In genomic region chr5:30889088-30889754, GRCm38 (mm10) we compare ENCODE assay signal across 8 mouse cellular contexts. TPM values are rescaled to one million over a fixed set of nuclear protein-coding genes. Genes with fewer than 3 reads are reported as not detected.
DNase-seq lines count a peak whose midpoint lies in the region; ATAC-seq and TF ChIP-seq lines count a peak whose summit lies in the region.

No protein-coding gene starts in this region.

- no peak for DNase-seq in kidney, postnatal 14 days
- DNase-seq in R1 (ENCODE audit: low read depth, low spot score) = peak; percentile 92
- peak; percentile 55 for DNase-seq in limb, embryonic 14.5 days (ENCODE audit: low spot score)
- peak; percentile 38 for DNase-seq in skeletal muscle tissue, adult 2 months (ENCODE audit: low read depth, low spot score)
- DNase-seq in urinary bladder, postnatal 14 days (ENCODE audit: low spot score) = no peak

- peaks cover 31% of the 10 kb centered on the region for H3K36me3 ChIP-seq in kidney, embryonic 16.5 days (ENCODE audit: insufficient read depth, low read length)
- peaks cover 39% of the 10 kb centered on the region for H3K36me3 ChIP-seq in limb, embryonic 14.5 days (ENCODE audit: control insufficient read depth, insufficient read depth, low read length)

- H3K27me3 ChIP-seq in kidney, embryonic 16.5 days (ENCODE audit: insufficient read depth, low read length) = no peaks in the 10 kb centered on the region
- H3K27me3 ChIP-seq in limb, embryonic 14.5 days (ENCODE audit: control insufficient read depth, insufficient read depth, low read length) = no peaks in the 10 kb centered on the region

- ATAC-seq in kidney, embryonic 16.5 days (ENCODE audit: low FRiP score, low TSS enrichment) = peak; percentile 32
- ATAC-seq in limb, embryonic 14.5 days (ENCODE audit: low FRiP score, low read depth) = peak; percentile 16
- no peak for ATAC-seq in megakaryocyte-erythroid progenitor cell, adult 5-6 weeks (replicated peaks; ENCODE audit: low FRiP score, low TSS enrichment, poor library complexity, severe bottlenecking)

- H3K4me1 ChIP-seq in kidney, embryonic 16.5 days (ENCODE audit: insufficient read depth, low read length) = peaks cover 24% of the 10 kb centered on the region
- peaks cover 7% of the 10 kb centered on the region; the same call in 1 of the 2 replicates for H3K4me1 ChIP-seq in embryonic fibroblast, embryonic 13.5 days (ENCODE audit: control insufficient read depth, insufficient read depth, low read length)
- H3K4me1 ChIP-seq in limb, embryonic 14.5 days (ENCODE audit: control insufficient read depth, insufficient read depth, low read length) = peaks cover 10% of the 10 kb centered on the region

- H3K27ac ChIP-seq in kidney, embryonic 16.5 days (ENCODE audit: low read length) = peak overlapping the region; percentile 99
- peak overlapping the region; percentile 76 for H3K27ac ChIP-seq in embryonic fibroblast, embryonic 13.5 days (ENCODE audit: insufficient read depth, low read length)
- H3K27ac ChIP-seq in limb, embryonic 14.5 days (replicated peaks; ENCODE audit: low read depth, low read length) = peak overlapping the region; percentile 98

- no peaks in the 10 kb centered on the region for H3K9me3 ChIP-seq in kidney, embryonic 16.5 days (ENCODE audit: low read length)
- H3K9me3 ChIP-seq in limb, embryonic 14.5 days (ENCODE audit: control insufficient read depth, low read length) = no peaks in the 10 kb centered on the region

- H3K4me2 ChIP-seq in kidney, embryonic 16.5 days (replicated peaks; ENCODE audit: low read depth, low read length) = peak overlapping the region; percentile 82
- peak overlapping the region; percentile 77 for H3K4me2 ChIP-seq in limb, embryonic 14.5 days (replicated peaks; ENCODE audit: low read depth, low read length, severe bottlenecking)

- WGBS in kidney, embryonic 16.5 days = 2% methylated on average over 33 of the region's 42 CpGs
- under 1% methylated on average over 23 of the region's 42 CpGs for WGBS in limb, embryonic 14.5 days

- H3K4me3 ChIP-seq in kidney, embryonic 16.5 days (ENCODE audit: low read length) = peak overlapping the region; percentile 78
- H3K4me3 ChIP-seq in embryonic fibroblast, embryonic 13.5 days (ENCODE audit: insufficient read depth, low read length) = peak overlapping the region; percentile 64
- peak overlapping the region; percentile 80 for H3K4me3 ChIP-seq in limb, embryonic 14.5 days (replicated peaks; ENCODE audit: low read length)

- TF ChIP-seq CTCF in embryonic fibroblast, embryonic 13.5 days (IDR thresholded peaks at IDR 0.05; ENCODE audit: borderline replicate concordance, insufficient read depth, low read length) = no peak

- H3K9ac ChIP-seq in kidney, embryonic 16.5 days (replicated peaks; ENCODE audit: low read length) = peak overlapping the region; percentile 90
- peak overlapping the region; percentile 79 for H3K9ac ChIP-seq in limb, embryonic 14.5 days (ENCODE audit: low read depth, low read length, severe bottlenecking)

- peak; percentile 55 for TF ChIP-seq POLR2A in embryonic fibroblast, embryonic 13.5 days (IDR thresholded peaks at IDR 0.05; ENCODE audit: low read depth, low read length)
- peak; percentile 60; the same call in 1 of the 2 replicates for TF ChIP-seq POLR2A in limb, embryonic 14.5 days (IDR thresholded peaks at IDR 0.05; ENCODE audit: borderline replicate concordance, extremely low read depth, insufficient read depth, insufficient read length)

RNA-seq across cellular contexts. Expression of gene Agbl5, which starts 0.7 kb away (rescaled TPM):
- polyA plus RNA-seq in kidney, embryonic 16.5 days (2015; fragmentation: Nextera tagmentation; extraction: Ambion mirVana) = 23.9 and 27.1 TPM in 2 replicates
- 7.2 and 17.0 TPM in 2 replicates for polyA plus RNA-seq in embryonic fibroblast, embryonic 13.5 days (2011; ENCODE audit: insufficient read length, low read depth, missing spikeins)
- 61.9 and 78.3 TPM in 2 replicates for polyA plus RNA-seq in limb, embryonic 14.5 days (2012; rRNA removed)
- 27.7 and 32.2 TPM in 2 replicates for polyA plus RNA-seq in limb, embryonic 14.5 days (2014; fragmentation: Nextera tagmentation; extraction: Ambion mirVana)
- 13.6 and 29.9 TPM in 2 replicates for total RNA-seq in megakaryocyte-erythroid progenitor cell, adult 5-6 weeks (2014; fragmentation: Nextera tagmentation)
- total RNA-seq in megakaryocyte-erythroid progenitor cell, adult 5-6 weeks (2017) = 12.1 and 23.3 TPM in 2 replicates

RNA-seq across cellular contexts. Expression of gene Ost4, which starts 18.4 kb away (rescaled TPM):
- 457 and 467 TPM in 2 replicates for polyA plus RNA-seq in kidney, embryonic 16.5 days (2015; fragmentation: Nextera tagmentation; extraction: Ambion mirVana)
- 335 and 354 TPM in 2 replicates for polyA plus RNA-seq in embryonic fibroblast, embryonic 13.5 days (2011; ENCODE audit: insufficient read length, low read depth, missing spikeins)
- polyA plus RNA-seq in limb, embryonic 14.5 days (2012; rRNA removed) = 364 and 388 TPM in 2 replicates
- 502 and 567 TPM in 2 replicates for polyA plus RNA-seq in limb, embryonic 14.5 days (2014; fragmentation: Nextera tagmentation; extraction: Ambion mirVana)
- 270 and 300 TPM in 2 replicates for total RNA-seq in megakaryocyte-erythroid progenitor cell, adult 5-6 weeks (2014; fragmentation: Nextera tagmentation)
- total RNA-seq in megakaryocyte-erythroid progenitor cell, adult 5-6 weeks (2017) = 278 and 305 TPM in 2 replicates

RNA-seq across cellular contexts. Expression of gene Tmem214, which starts 21.4 kb away (rescaled TPM):
- 96.8 and 98.3 TPM in 2 replicates for polyA plus RNA-seq in kidney, embryonic 16.5 days (2015; fragmentation: Nextera tagmentation; extraction: Ambion mirVana)
- polyA plus RNA-seq in embryonic fibroblast, embryonic 13.5 days (2011; ENCODE audit: insufficient read length, low read depth, missing spikeins) = 102 and 122 TPM in 2 replicates
- 115 and 152 TPM in 2 replicates for polyA plus RNA-seq in limb, embryonic 14.5 days (2012; rRNA removed)
- polyA plus RNA-seq in limb, embryonic 14.5 days (2014; fragmentation: Nextera tagmentation; extraction: Ambion mirVana) = 80.7 and 81.8 TPM in 2 replicates
- total RNA-seq in megakaryocyte-erythroid progenitor cell, adult 5-6 weeks (2014; fragmentation: Nextera tagmentation) = 24.2 and 42.1 TPM in 2 replicates
- 14.1 and 18.1 TPM in 2 replicates for total RNA-seq in megakaryocyte-erythroid progenitor cell, adult 5-6 weeks (2017)

RNA-seq across cellular contexts. Expression of gene Emilin1, which starts 24.0 kb away (rescaled TPM):
- polyA plus RNA-seq in kidney, embryonic 16.5 days (2015; fragmentation: Nextera tagmentation; extraction: Ambion mirVana) = 335 and 366 TPM in 2 replicates
- polyA plus RNA-seq in embryonic fibroblast, embryonic 13.5 days (2011; ENCODE audit: insufficient read length, low read depth, missing spikeins) = 85.9 and 98.0 TPM in 2 replicates
- 222 and 268 TPM in 2 replicates for polyA plus RNA-seq in limb, embryonic 14.5 days (2012; rRNA removed)
- 191 and 204 TPM in 2 replicates for polyA plus RNA-seq in limb, embryonic 14.5 days (2014; fragmentation: Nextera tagmentation; extraction: Ambion mirVana)
- total RNA-seq in megakaryocyte-erythroid progenitor cell, adult 5-6 weeks (2014; fragmentation: Nextera tagmentation) = 13.5 and 18.9 TPM in 2 replicates
- 5.7 and 10.3 TPM in 2 replicates for total RNA-seq in megakaryocyte-erythroid progenitor cell, adult 5-6 weeks (2017)

RNA-seq across cellular contexts. Expression of gene Khk, which starts 32.0 kb away (rescaled TPM):
- polyA plus RNA-seq in kidney, embryonic 16.5 days (2015; fragmentation: Nextera tagmentation; extraction: Ambion mirVana) = 38.8 and 41.4 TPM in 2 replicates
- polyA plus RNA-seq in embryonic fibroblast, embryonic 13.5 days (2011; ENCODE audit: insufficient read length, low read depth, missing spikeins) = 11.4 and 12.4 TPM in 2 replicates
- polyA plus RNA-seq in limb, embryonic 14.5 days (2012; rRNA removed) = 29.5 and 37.8 TPM in 2 replicates
- polyA plus RNA-seq in limb, embryonic 14.5 days (2014; fragmentation: Nextera tagmentation; extraction: Ambion mirVana) = 29.7 and 31.3 TPM in 2 replicates
- total RNA-seq in megakaryocyte-erythroid progenitor cell, adult 5-6 weeks (2014; fragmentation: Nextera tagmentation) = 80.4 and 113 TPM in 2 replicates
- 64.4 and 90.0 TPM in 2 replicates for total RNA-seq in megakaryocyte-erythroid progenitor cell, adult 5-6 weeks (2017)

Comparison
In these comparisons a context has a peak if more than half of its experiments do, and no peak if none do; other contexts are left out.
1. DNase-seq: peak in R1 (single experiment), limb, embryonic 14.5 days (single experiment) and skeletal muscle tissue, adult 2 months (single experiment); none in kidney, postnatal 14 days (single experiment) and urinary bladder, postnatal 14 days (single experiment).
2. Peak in every context shown above with its lines, with median percentiles within 50 percentile points of each other: H3K27ac ChIP-seq and H3K4me3 ChIP-seq.